Mouse (Mus musculus) megakaryocyte, adult 5-6 weeks (primary cell): ENCODE measurements around the gene Ankrd12. TPM values are rescaled to one million over a fixed set of nuclear protein-coding genes. Genes with fewer than 3 reads are reported as not detected.
A peak's percentile ranks its signal among the peaks of the same experiment; 100 is the strongest.
"Not testable (repeated sequence)": the region's sequence is repeated elsewhere in the genome, so short reads cannot be mapped to it uniquely, and the experiment has no call there.

Experiments used
- ATAC-seq: 2 replicates; pipeline ENCODE4 v1.8.0; 2016; ENCODE audit warnings: mild to moderate bottlenecking, inconsistent platforms; ENCODE audit not compliant: poor library complexity, severe bottlenecking
- total RNA-seq, 2 experiments: library from RNA; stranded (forward) in 1 of 2; stranded (reverse) in 1 of 2; fragments of 153-499, 151-499 nt in 1 of 2; fragments of 221-1000, 200-1000 nt in 1 of 2; gene quantifications; 2 replicates each; pipeline versions ENCODE4 v1.2.3 to v1.2.4; 2015 to 2017

Ankrd12 gene
- total RNA-seq, 2 experiments from 2014 or later, result 37.3 to 38.4 TPM

- no peak for ATAC-seq
These were observed 8.1 kb upstream of the Ankrd12 start for GRCm38 (mm10) chr17:66085038-66085437.

- no peak for ATAC-seq
These were observed 7.6 kb upstream of the Ankrd12 start for GRCm38 (mm10) chr17:66084486-66084885.

GRCm38 (mm10) chr17:66077437-66077850, 555 bp upstream of the Ankrd12 start:
- ATAC-seq, result peak; percentile 14

- peak; percentile 28 for ATAC-seq
These were observed 538 bp downstream of the Ankrd12 start for GRCm38 (mm10) chr17:66076174-66076927.

GRCm38 (mm10) chr17:66075827-66076173, 1.1 kb downstream of the Ankrd12 start:
- ATAC-seq, result peak; percentile 20

- no peak for ATAC-seq
These were observed 2.9 kb downstream of the Ankrd12 start for GRCm38 (mm10) chr17:66073971-66074370.

GRCm38 (mm10) chr17:66069036-66069435, 7.9 kb downstream of the Ankrd12 start:
- ATAC-seq, result not testable (repeated sequence)

GRCm38 (mm10) chr17:66065115-66065514, 11.8 kb downstream of the Ankrd12 start:
- ATAC-seq, result no peak

- no peak for ATAC-seq
These were observed 15.5 kb downstream of the Ankrd12 start for GRCm38 (mm10) chr17:66061241-66061938.

GRCm38 (mm10) chr17:66058160-66058559, 18.7 kb downstream of the Ankrd12 start:
- ATAC-seq, result no peak

GRCm38 (mm10) chr17:66057145-66057544, 19.7 kb downstream of the Ankrd12 start:
- ATAC-seq, result no peak

- no peak for ATAC-seq
These were observed 23.5 kb downstream of the Ankrd12 start for GRCm38 (mm10) chr17:66053349-66053748.

GRCm38 (mm10) chr17:66048795-66049194, 28.1 kb downstream of the Ankrd12 start:
- ATAC-seq, result peak; percentile 65

GRCm38 (mm10) chr17:66048199-66048598, 28.7 kb downstream of the Ankrd12 start:
- peak; percentile 82 for ATAC-seq

- ATAC-seq, result not testable (repeated sequence)
These were observed 33.2 kb downstream of the Ankrd12 start for GRCm38 (mm10) chr17:66043679-66044078.

- no peak for ATAC-seq
These were observed 35.9 kb downstream of the Ankrd12 start for GRCm38 (mm10) chr17:66041020-66041419.

GRCm38 (mm10) chr17:66033239-66033638, 43.6 kb downstream of the Ankrd12 start:
- no peak for ATAC-seq

- ATAC-seq, result no peak
These were observed 44.9 kb downstream of the Ankrd12 start for GRCm38 (mm10) chr17:66031991-66032390.

- ATAC-seq, result no peak
These were observed 52.7 kb downstream of the Ankrd12 start for GRCm38 (mm10) chr17:66024211-66024610.

GRCm38 (mm10) chr17:66011790-66012189, 65.1 kb downstream of the Ankrd12 start:
- ATAC-seq, result peak; percentile 59

GRCm38 (mm10) chr17:66007892-66008291, 69.0 kb downstream of the Ankrd12 start:
- ATAC-seq, result no peak

GRCm38 (mm10) chr17:66007473-66007872, 69.4 kb downstream of the Ankrd12 start:
- peak; percentile 63 for ATAC-seq
